Mouse (Mus musculus) CH12.LX (cell line): ENCODE measurements around the gene Spcs3. TPM values are rescaled to one million over a fixed set of nuclear protein-coding genes. Genes with fewer than 3 reads are reported as not detected.

Experiments
- DNase-seq: peaks from one replicate; pipeline ENCODE4 v3.0.0-alpha.2; 2013; ENCODE audit errors: extremely low read depth
- H3K27ac ChIP-seq: 2 replicates; pipeline ENCODE4 v1.5.1; 2012; ENCODE audit warnings: low read depth, mild to moderate bottlenecking, control low read depth, moderate library complexity; ENCODE audit not compliant: insufficient read depth
- H3K27me3 ChIP-seq: replicated peaks from 2 replicates; pipeline ENCODE3; 2012; ENCODE audit warnings: inconsistent platforms
- H3K36me3 ChIP-seq, 2 experiments: replicated peaks in 1 of 2; 2 replicates each; pipeline versions ENCODE3 to v1.6.1; 2012; ENCODE audit warnings: inconsistent platforms in 1 of 2, low read length in 1 of 2, mild to moderate bottlenecking in 1 of 2, mixed read lengths in 1 of 2, moderate library complexity in 1 of 2; ENCODE audit not compliant: control insufficient read depth in 1 of 2, insufficient read depth in 1 of 2
- H3K4me1 ChIP-seq, 2 experiments: 2 replicates each; pipeline ENCODE4 v1.6.1; 2012; ENCODE audit warnings: inconsistent platforms in 1 of 2, moderate library complexity in 1 of 2; ENCODE audit not compliant: insufficient read depth in 2 of 2, control insufficient read depth in 1 of 2
- H3K4me2 ChIP-seq: 2 replicates; pipeline ENCODE4 v1.6.1; 2012; ENCODE audit warnings: low read depth, mild to moderate bottlenecking, control low read depth; ENCODE audit not compliant: poor library complexity, insufficient read depth, severe bottlenecking
- H3K4me3 ChIP-seq, 3 experiments: fragments of 150-350 bp in 1 of 3; sonication (generic) in 1 of 3; replicated peaks in 1 of 3; 2 replicates each; pipeline versions ENCODE3 to v1.5.1; 2011 to 2012; ENCODE audit warnings: low read depth in 2 of 3, low read length in 2 of 3, mild to moderate bottlenecking in 2 of 3, moderate library complexity in 2 of 3, control low read depth in 1 of 3, improper control_type of control experiment in 1 of 3, inconsistent platforms in 1 of 3, mixed read lengths in 1 of 3; ENCODE audit not compliant: poor library complexity in 1 of 3
- H3K79me2 ChIP-seq: replicated peaks from 2 replicates; pipeline ENCODE4 v1.6.1; 2012; ENCODE audit warnings: mild to moderate bottlenecking, moderate library complexity; ENCODE audit not compliant: control insufficient read depth, poor library complexity, insufficient read depth, severe bottlenecking; ENCODE audit errors: extremely low read depth
- H3K9ac ChIP-seq: 2 replicates; pipeline ENCODE4 v1.6.1; 2012; ENCODE audit warnings: low read depth, mild to moderate bottlenecking, control low read depth, moderate library complexity; ENCODE audit not compliant: insufficient read depth
- H3K9me3 ChIP-seq: replicated peaks from 2 replicates; pipeline ENCODE3; 2012; ENCODE audit warnings: low read length, inconsistent platforms, mixed read lengths
- BHLHE40 ChIP-seq: IDR thresholded peaks from 2 replicates; pipeline ENCODE4 v1.6.1; 2011; ENCODE audit warnings: mild to moderate bottlenecking, low read depth, low read length, improper control_type of control experiment
- CHD1 ChIP-seq: IDR thresholded peaks from 2 replicates; pipeline ENCODE4 v1.6.1; 2012; ENCODE audit warnings: low read depth, low read length, improper control_type of control experiment, inconsistent platforms
- CHD2 ChIP-seq: IDR thresholded peaks from 2 replicates; pipeline ENCODE4 v1.6.1; 2011; ENCODE audit warnings: low read length, improper control_type of control experiment
- CTCF ChIP-seq, 2 experiments: IDR thresholded peaks in 1 of 2; conservative IDR thresholded peaks in 1 of 2; 2 replicates each; pipeline ENCODE4 v1.5.1; 2011 to 2012; ENCODE audit warnings: low read depth in 2 of 2, low read length in 2 of 2, improper control_type of control experiment in 1 of 2, inconsistent platforms in 1 of 2, mild to moderate bottlenecking in 1 of 2, moderate library complexity in 1 of 2
- E2F4 ChIP-seq: IDR thresholded peaks from 2 replicates; pipeline ENCODE4 v1.6.1; 2011; ENCODE audit warnings: low read depth, low read length, improper control_type of control experiment; ENCODE audit not compliant: insufficient replicate concordance
- GABPA ChIP-seq: IDR thresholded peaks from 2 replicates; pipeline ENCODE4 v1.6.1; 2012; ENCODE audit warnings: low read depth, low read length, improper control_type of control experiment, inconsistent platforms; ENCODE audit not compliant: insufficient replicate concordance
- HCFC1 ChIP-seq: IDR thresholded peaks from 2 replicates; pipeline ENCODE4 v1.6.1; 2012; ENCODE audit warnings: low read depth, mild to moderate bottlenecking, inconsistent platforms, low read length, improper control_type of control experiment
- MAFK ChIP-seq: IDR thresholded peaks from 2 replicates; pipeline ENCODE4 v1.6.1; 2011; ENCODE audit warnings: low read length, improper control_type of control experiment; ENCODE audit not compliant: insufficient replicate concordance
- MAX ChIP-seq: IDR thresholded peaks from 2 replicates; pipeline ENCODE4 v1.6.1; 2011; ENCODE audit warnings: low read length, improper control_type of control experiment
- MAZ ChIP-seq: IDR thresholded peaks from 2 replicates; pipeline ENCODE4 v1.6.1; 2012; ENCODE audit warnings: low read depth, mild to moderate bottlenecking, inconsistent platforms, low read length, improper control_type of control experiment, moderate library complexity
- MEF2A ChIP-seq: IDR thresholded peaks from 2 replicates; pipeline ENCODE4 v1.6.1; 2014; ENCODE audit warnings: low read depth, mild to moderate bottlenecking, inconsistent platforms, low read length, improper control_type of control experiment, borderline replicate concordance
- MYC ChIP-seq: IDR thresholded peaks from 2 replicates; pipeline ENCODE4 v1.6.1; 2011; ENCODE audit warnings: low read depth, mild to moderate bottlenecking, improper control_type of control experiment, low read length
- NELFE ChIP-seq: IDR thresholded peaks from 2 replicates; pipeline ENCODE4 v1.6.1; 2011; ENCODE audit warnings: low read depth, low read length, improper control_type of control experiment
- NRF1 ChIP-seq: IDR thresholded peaks from 2 replicates; pipeline ENCODE4 v1.6.1; 2014; ENCODE audit warnings: low read depth, mild to moderate bottlenecking, inconsistent platforms, low read length, improper control_type of control experiment, moderate library complexity
- POLR2A ChIP-seq: IDR thresholded peaks from 2 replicates; pipeline ENCODE4 v1.6.1; 2011; ENCODE audit warnings: low read depth, mild to moderate bottlenecking, improper control_type of control experiment, low read length
- POLR2AphosphoS2 ChIP-seq: IDR thresholded peaks from 2 replicates; pipeline ENCODE4 v1.6.1; 2011; ENCODE audit warnings: low read depth, low read length, improper control_type of control experiment
- RAD21 ChIP-seq: IDR thresholded peaks from 2 replicates; pipeline ENCODE4 v1.6.1; 2011; ENCODE audit warnings: low read depth, mild to moderate bottlenecking, low read length, improper control_type of control experiment, moderate library complexity
- SIN3A ChIP-seq: IDR thresholded peaks from 2 replicates; pipeline ENCODE4 v1.6.1; 2012; ENCODE audit warnings: low read length, improper control_type of control experiment, inconsistent platforms
- SMC3 ChIP-seq: IDR thresholded peaks from 2 replicates; pipeline ENCODE4 v1.6.1; 2011; ENCODE audit warnings: low read depth, low read length, improper control_type of control experiment
- TBP ChIP-seq: conservative IDR thresholded peaks from 2 replicates; pipeline ENCODE4 v1.6.1; 2011; ENCODE audit warnings: low read depth, low read length, improper control_type of control experiment
- TCF12 ChIP-seq: IDR thresholded peaks from 2 replicates; pipeline ENCODE4 v1.6.1; 2014; ENCODE audit warnings: low read depth, mild to moderate bottlenecking, inconsistent platforms, low read length, improper control_type of control experiment
- USF2 ChIP-seq: conservative IDR thresholded peaks from 2 replicates; pipeline ENCODE4 v1.6.1; 2011; ENCODE audit warnings: low read depth, low read length, improper control_type of control experiment
- ZC3H11A ChIP-seq: IDR thresholded peaks from 2 replicates; pipeline ENCODE4 v1.6.1; 2012; ENCODE audit warnings: low read depth, mild to moderate bottlenecking, inconsistent platforms, low read length, improper control_type of control experiment
- ZKSCAN1 ChIP-seq: IDR thresholded peaks from 2 replicates; pipeline ENCODE4 v1.6.1; 2012; ENCODE audit warnings: low read depth, inconsistent platforms, low read length, improper control_type of control experiment, borderline replicate concordance
- ZMIZ1 ChIP-seq: IDR thresholded peaks from 2 replicates; pipeline ENCODE4 v1.6.1; 2012; ENCODE audit warnings: low read depth, mild to moderate bottlenecking, inconsistent platforms, low read length, improper control_type of control experiment
- dilution Hi-C: fragments of 300-500 bp; cut with MboI; formaldehyde crosslinking; loops from 2 replicates; pipeline ENCODE4 v1.14.3; 2020; ENCODE audit warnings: low sequenced_read_pairs; ENCODE audit not compliant: extremely low pct_unique_long_range_greater_than_20kb, extremely low pct_ligation_motif_present
- in situ Hi-C: fragments of 300-500 bp; cut with MboI; formaldehyde crosslinking; loops from 3 replicates; pipeline ENCODE4 v1.14.3; 2019; ENCODE audit warnings: low sequenced_read_pairs, low pct_ligation_motif_present, low pct_unique_long_range_greater_than_20kb, mixed read lengths
- polyA plus RNA-seq: library from polyadenylated mRNA; unstranded; fragments of >175 nt; gene quantifications from 2 replicates; pipeline ENCODE4 v1.2.1, GENCODE M21; 2012; ENCODE audit warnings: low read depth; ENCODE audit not compliant: insufficient read length
- total RNA-seq, 2 experiments: library from RNA; depleted of rRNA; stranded (reverse); fragments of 300-350 nt in 1 of 2; fragments of >200 nt in 1 of 2; gene quantifications; 2 replicates each; pipeline ENCODE4 v1.2.3; 2012 to 2014

Spcs3 gene
- total and polyA plus RNA-seq, 3 experiments: 89.4 to 220 (median 113) TPM

DNA sequence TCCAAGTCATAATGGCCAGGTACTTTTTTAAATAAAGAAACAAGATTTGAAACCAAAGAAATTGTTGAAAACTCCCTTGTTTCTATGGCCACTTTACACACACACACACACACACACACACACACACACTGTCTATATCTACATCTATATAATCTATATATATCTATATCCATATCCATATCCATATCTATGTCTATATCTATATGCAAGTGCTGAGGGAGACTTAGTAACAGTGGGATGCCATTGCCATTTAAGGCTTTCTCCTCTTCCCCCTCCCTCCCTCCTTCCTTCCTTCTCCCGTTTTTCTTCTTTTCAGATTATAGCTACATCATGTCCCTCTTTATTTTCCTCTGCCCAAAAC, 21.7 kb downstream of the Spcs3 start:
- dilution Hi-C loops: no loop called here

GRCm38 (mm10) chr8:54507428-54508095, 22.2 kb downstream of the Spcs3 start:
- Histone ChIP-seq H3K4me3 (peak overlapping the region in 2 of 3 experiments; percentile 33 to 35), H3K79me2 (no peaks in the 10 kb centered on the region), H3K4me1 (no peaks in the 10 kb centered on the region), H3K9me3 (no peaks in the 10 kb centered on the region), H3K27me3 (no peaks in the 10 kb centered on the region), H3K27ac (no peak overlapping the region), H3K4me2 (peak overlapping the region; percentile 61), H3K9ac (no peak overlapping the region), H3K36me3 (no peaks in the 10 kb centered on the region)
- peak; percentile 88 for DNase-seq
- in situ Hi-C loops: loop anchor here (10.0 kb wide), 1 partner anchor 157 kb away; no protein-coding TSS in a partner anchor
- dilution Hi-C loops: no loop called here
- TF ChIP-seq MAX (no peak), SMC3 (peak; percentile 88), CTCF (conservative IDR thresholded peaks at IDR 0.05 in 1 of 2, IDR thresholded peaks at IDR 0.05 in 1 of 2; ENCODE audit: low read depth in 2 of 2, low read length in 2 of 2) (peak; percentile 62 to 95), ZMIZ1 (no peak), BHLHE40 (no peak), RAD21 (peak; percentile 96), HCFC1 (no peak), USF2 (no peak)

More for the DNA sequence above, 21.7 kb downstream of the Spcs3 start:
- Histone ChIP-seq H3K4me1 (no peaks in the 10 kb centered on the region), H3K27me3 (no peaks in the 10 kb centered on the region), H3K36me3 (no peaks in the 10 kb centered on the region), H3K4me2 (peak overlapping the region; percentile 36), H3K79me2 (no peaks in the 10 kb centered on the region), H3K4me3 (no peak overlapping the region), H3K27ac (no peak overlapping the region), H3K9ac (no peak overlapping the region), H3K9me3 (no peaks in the 10 kb centered on the region)
- TF ChIP-seq MYC (no peak), ZKSCAN1 (no peak), POLR2A (no peak), SMC3 (no peak), USF2 (no peak), CHD2 (no peak), BHLHE40 (no peak), MAFK (no peak), MEF2A (no peak)
- in situ Hi-C loops: loop anchor here (10.0 kb wide), 1 partner anchor 157 kb away; no protein-coding TSS in a partner anchor
- no peak for DNase-seq

- Histone ChIP-seq H3K9me3 (no peaks in the 10 kb centered on the region), H3K9ac (no peak overlapping the region), H3K4me2 (peak overlapping the region; percentile 22; the same call in 1 of the 2 replicates), H3K4me3 (no peak overlapping the region), H3K27ac (no peak overlapping the region), H3K36me3 (no peaks in the 10 kb centered on the region), H3K79me2 (no peaks in the 10 kb centered on the region), H3K4me1 (no peaks in the 10 kb centered on the region), H3K27me3 (no peaks in the 10 kb centered on the region)
- no peak for DNase-seq
- in situ Hi-C loops (loop anchor here (10.0 kb wide), 1 partner anchor 160 kb away; no protein-coding TSS in a partner anchor), dilution Hi-C loops (no loop called here)
- no peak for TF ChIP-seq ZC3H11A
- TF ChIP-seq GABPA: no peak
- TF ChIP-seq MEF2A: no peak
- TF ChIP-seq MAZ: no peak
- no peak for TF ChIP-seq POLR2A
- TF ChIP-seq E2F4: no peak
- TF ChIP-seq NRF1: no peak
- TF ChIP-seq RAD21: no peak
- no peak for TF ChIP-seq HCFC1
- TF ChIP-seq CHD1: no peak
- TF ChIP-seq CHD2: no peak
- no peak for TF ChIP-seq TCF12
- TF ChIP-seq NELFE: no peak
- TF ChIP-seq SIN3A: no peak
- no peak for TF ChIP-seq CTCF (conservative IDR thresholded peaks at IDR 0.05 in 1 of 2, IDR thresholded peaks at IDR 0.05 in 1 of 2; ENCODE audit: low read depth in 2 of 2, low read length in 2 of 2)
- no peak for TF ChIP-seq MAFK
- TF ChIP-seq ZMIZ1: no peak
- no peak for TF ChIP-seq TBP
- TF ChIP-seq USF2: no peak
- no peak for TF ChIP-seq POLR2AphosphoS2
Measured at GRCm38 (mm10) chr8:54505060-54505459, 24.7 kb downstream of the Spcs3 start.
